Mouse (Mus musculus): Measurements from ENCODE around the gene Rspry1.

Gene Rspry1

GRCm38 (mm10) chr8:94684287-94684686, 82.5 kb downstream of the Rspry1 start:
- DNase-seq (ENCODE audit: low read depth, low spot score) = no peak

DNA sequence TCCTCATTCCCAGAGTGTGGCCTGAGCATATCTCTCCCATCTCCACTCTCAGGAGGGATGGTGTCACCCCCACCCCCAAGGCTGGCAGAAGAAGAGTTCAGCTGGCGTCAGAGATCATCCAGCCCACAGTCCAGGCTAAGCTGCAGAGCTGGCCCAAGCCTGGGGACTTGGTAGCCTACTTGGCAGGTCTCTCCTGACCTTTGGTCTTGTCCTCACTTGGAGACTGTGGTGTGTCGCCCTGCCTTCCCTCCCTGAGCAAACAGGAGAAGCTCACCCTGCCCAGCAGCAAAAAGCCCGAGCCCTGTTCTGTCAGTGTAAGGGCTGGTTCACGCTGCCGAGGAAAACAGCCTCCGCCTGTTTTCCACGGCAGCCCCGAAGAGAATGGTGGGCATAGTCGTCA, 84.2 kb downstream of the Rspry1 start:
- DNase-seq (ENCODE audit: low read depth, low spot score) = no peak

DNA sequence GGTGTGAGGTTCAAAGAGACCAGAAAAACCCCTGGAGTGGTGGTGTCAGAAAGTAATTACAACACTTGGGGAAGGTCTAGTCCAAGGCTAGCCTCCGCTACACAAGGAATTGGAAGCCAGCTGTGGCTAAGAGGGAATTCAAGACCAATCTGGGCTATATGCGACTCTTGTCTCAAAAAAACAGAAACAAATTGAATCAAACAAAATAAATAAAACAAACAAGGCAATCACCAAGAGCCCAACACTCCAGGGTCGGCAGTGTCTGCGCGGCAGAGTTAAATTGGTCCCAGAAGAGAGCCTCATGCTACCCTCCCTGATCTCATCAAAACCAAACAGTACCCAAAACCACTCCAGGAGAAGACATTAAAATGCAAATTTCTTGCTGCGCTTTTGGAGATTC, 93.0 kb downstream of the Rspry1 start:
- DNase-seq (ENCODE audit: low read depth, low spot score) = no peak

GRCm38 (mm10) chr8:94695341-94695993, 93.7 kb downstream of the Rspry1 start:
- DNase-seq (ENCODE audit: low read depth, low spot score) = no peak

DNA sequence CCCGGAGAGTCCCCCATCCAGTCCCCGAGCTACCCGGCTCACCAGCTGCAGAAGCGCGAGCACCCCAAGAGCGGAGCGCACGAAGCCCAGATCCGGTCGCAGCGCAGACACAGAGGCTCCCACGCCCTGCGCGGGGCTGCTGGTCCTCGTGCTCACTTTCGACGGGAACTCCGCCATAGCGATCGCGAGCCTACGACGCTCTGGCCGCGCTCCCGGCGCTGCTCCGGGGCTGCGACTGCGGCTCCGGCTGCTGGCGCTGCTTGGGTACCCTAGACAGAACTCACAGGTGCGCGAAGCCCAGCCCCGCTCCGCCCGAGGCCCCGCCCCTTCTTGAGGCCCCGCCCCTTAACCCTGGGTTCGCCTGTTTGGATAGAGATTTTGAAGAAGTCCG, 94.3 kb downstream of the Rspry1 start, which contains the start of gene Pllp:
Pllp (minus strand) TSS at position 285 of the 391 bp plus-strand sequence.
- DNase-seq (ENCODE audit: low read depth, low spot score) = no peak

DNA sequence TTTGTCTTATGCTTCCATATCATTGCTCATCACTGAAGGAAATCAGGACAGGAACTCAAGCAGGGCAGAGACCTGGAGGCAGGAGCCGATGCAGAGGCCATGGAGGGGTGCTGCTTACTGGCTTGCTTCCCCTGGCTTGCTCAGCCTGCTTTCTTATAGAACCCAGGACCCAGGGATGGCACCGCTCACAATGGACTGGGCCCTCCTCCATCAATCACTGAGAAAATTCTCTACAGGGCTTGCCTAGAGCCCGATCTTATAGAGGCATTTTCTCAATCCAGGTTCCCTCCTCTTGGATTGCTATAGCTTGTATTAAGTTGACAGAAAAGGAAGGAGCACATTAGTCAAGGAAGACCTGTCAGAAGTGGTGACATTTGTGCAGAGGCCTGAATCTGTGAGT, 94.8 kb downstream of the Rspry1 start:
- DNase-seq (ENCODE audit: low read depth, low spot score) = no peak

GRCm38 (mm10) chr8:94697956-94698355, 96.2 kb downstream of the Rspry1 start:
- no peak for DNase-seq (ENCODE audit: low read depth, low spot score)

DNA sequence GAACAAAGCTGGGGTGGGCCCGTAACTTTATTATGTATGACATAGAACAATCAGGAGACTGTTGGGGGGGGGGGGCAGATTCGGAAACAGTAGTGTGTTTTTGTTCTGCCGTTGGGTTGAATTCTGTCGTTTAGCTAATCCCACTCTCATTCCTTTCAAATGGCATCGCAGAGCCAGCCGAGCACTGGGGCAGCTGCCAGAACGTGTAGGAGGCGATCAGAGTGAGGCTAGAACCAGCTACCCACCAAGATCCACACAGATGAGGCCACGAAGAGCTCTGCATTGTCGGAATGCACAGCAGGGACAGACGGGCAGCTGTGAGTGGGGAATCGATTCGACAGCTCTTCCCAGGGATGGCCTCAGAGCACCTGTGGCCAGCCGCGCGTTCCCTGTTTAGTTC, 97.6 kb downstream of the Rspry1 start:
- DNase-seq (ENCODE audit: low read depth, low spot score) = no peak

- no peak for DNase-seq (ENCODE audit: low read depth, low spot score)
Observed at GRCm38 (mm10) chr8:94700421-94700935, 98.7 kb downstream of the Rspry1 start.

DNA sequence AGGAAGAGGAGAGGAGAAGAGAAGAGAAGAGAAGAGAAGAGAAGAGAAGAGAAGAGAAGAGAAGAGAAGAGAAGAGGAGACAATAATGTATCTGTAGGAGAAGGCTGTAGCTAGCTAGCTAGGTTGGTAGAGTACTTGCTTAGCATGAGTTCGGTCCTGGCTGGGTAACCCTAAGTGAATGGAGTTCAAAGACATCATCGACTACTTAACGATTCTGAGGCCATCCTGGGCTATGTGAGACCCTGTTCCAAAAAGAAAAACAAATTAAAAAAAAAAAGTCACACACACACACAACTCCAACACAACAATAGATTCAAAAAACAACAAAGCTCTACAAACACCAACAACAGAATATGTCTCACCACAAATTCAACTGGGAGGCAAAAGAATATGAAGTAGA, 100.4 kb downstream of the Rspry1 start:
- peak; percentile 13 for DNase-seq (ENCODE audit: low read depth, low spot score)

DNA sequence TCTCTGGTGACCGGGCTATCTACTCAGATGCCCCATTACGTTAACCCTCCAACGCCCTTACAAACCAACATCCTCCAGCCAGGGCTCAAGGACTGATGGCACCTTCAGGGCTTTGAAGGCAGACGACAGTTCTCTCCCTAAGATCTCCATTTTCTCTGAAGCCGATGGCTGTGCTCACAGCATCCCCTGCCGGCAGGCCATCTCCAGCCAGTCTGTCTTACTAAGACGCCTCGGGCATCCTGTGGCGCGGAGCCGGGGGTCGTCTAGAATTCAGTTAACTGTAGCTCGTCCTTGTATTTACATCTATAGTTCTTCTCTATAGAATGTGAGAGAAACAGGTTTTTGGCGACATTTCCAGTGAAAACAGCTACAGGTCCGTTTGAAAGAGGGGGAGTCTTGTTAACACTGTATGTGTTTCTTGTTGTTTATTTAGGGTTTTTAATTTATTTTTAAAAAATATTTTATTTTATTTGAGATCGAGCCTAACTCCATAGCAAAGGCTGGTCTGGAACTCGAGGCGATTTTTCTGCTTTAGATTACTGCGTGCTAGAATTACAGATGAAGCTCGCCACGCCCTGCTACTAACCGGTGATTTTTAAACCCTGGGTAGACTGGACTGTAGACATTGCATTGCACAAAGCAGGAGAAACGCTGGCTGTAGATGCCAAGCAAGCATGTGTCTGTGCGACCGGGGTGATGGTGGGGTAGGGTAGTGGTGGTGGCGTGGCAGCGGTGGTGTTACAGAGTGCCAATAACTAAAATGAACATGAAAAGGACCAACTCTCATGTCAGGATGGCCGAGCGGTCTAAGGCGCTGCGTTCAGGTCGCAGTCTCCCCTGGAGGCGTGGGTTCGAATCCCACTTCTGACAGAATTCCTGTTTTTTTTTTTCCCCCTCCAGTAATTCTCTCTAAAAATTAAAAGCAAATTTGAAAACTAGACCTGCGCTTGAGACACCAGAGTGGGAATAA, 101.4 kb downstream of the Rspry1 start:
- peak; percentile 95 for DNase-seq (ENCODE audit: low read depth, low spot score)

DNA sequence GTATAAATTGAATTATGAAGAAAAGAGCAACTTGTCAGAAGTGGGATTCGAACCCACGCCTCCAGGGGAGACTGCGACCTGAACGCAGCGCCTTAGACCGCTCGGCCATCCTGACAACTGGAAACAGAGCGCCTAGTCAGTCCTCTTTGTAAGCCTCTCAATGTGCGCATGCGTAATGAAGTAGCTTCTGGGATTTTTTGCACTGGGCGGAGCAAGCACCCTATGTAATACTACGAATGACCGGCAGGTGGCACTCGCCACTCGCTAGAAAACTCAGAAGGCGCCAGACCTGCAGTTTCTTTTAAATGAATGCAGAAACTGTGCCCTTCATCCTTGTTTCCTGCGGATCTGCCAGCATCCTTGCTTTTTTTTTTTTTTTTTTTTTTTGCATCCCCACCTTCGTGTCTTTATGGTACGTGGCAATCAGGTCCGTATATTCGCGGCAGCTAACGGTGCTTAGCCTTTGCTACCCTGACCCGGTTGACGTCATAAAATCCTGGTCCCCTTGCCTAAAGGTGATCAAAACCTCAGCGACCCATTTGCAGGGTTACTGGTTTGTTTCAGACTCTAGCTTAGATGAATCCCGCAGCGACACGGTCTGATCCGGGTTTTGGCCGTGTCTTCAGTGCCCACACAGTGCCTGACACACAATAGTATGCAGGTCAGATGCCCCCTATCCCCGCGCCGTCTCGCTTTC, 102.4 kb downstream of the Rspry1 start:
- peak; percentile 98 for DNase-seq (ENCODE audit: low read depth, low spot score)

DNA sequence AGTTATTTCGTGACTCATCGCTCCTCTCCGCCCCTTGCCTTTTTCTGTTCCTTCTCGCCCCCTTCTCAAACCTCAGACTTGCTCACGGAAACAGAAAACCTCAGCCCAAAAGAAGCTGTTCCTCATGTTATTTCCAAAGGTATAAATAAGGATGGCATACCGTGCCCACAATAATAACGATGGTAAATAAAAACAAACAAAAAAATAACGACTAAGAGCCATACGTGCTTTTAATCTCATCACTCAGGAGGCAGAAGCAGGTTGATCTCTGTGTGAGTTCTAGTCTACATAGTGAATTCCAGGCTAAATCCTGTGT, 102.9 kb downstream of the Rspry1 start:
- no peak for DNase-seq (ENCODE audit: low read depth, low spot score)

GRCm38 (mm10) chr8:94705581-94706245, 104.0 kb downstream of the Rspry1 start:
- DNase-seq (ENCODE audit: low read depth, low spot score) = no peak

DNA sequence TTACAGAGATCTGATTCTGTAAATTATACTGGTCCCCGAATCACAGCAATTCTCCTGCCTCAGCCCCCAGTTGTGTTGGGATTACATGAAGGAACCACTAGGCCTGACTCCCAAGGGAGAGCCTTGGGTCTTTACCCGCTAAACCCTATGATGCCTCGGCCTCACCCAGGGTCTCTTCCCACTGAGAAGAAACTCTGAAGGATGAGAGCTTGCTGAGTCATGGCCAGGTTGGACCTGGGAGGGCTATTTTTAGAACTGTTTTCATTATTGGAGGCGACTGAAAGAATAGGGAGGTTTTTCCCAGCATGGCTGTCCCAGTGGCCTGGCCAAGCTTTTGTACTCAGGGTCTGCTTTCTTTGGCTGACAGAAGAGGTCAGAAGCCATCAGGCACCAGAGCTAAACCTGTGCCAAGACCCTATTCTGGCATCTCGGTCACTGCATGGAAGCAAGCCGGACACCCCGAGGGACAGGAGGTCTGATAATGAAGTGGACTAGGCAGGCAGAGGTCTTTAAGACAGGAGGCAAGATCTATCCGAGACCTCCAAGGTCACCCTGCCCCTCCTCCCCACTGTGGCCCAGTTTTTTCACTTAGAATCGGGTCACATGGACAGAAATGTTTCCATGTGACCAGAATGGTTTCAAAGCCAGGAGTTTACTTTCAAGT, 105.1 kb downstream of the Rspry1 start:
- peak; percentile 60 for DNase-seq (ENCODE audit: low read depth, low spot score)
